Mouse (Mus musculus): ENCODE measurements at regions not wholly inside any gene's neighbourhood (a gene's known extent, or its start where the extent isn't known, plus 50 kb on each side); places are given as distances from the start of the nearest gene placed in this dataset.
A peak's percentile ranks its signal among the peaks of the same experiment; 100 is the strongest.

- no peak for DNase-seq
- intact Hi-C loops (cut with DNase I), result no loop called here
Measured at GRCm38 (mm10) chr3:41318232-41319131, 235.6 kb upstream of the Pgrmc2 start.

GRCm38 (mm10) chr3:41317170-41317569 is 234.3 kb upstream of the Pgrmc2 start:
- intact Hi-C loops (cut with DNase I), result no loop called here

GRCm38 (mm10) chr3:41312492-41312891 is 229.6 kb upstream of the Pgrmc2 start:
- DNase-seq, result no peak
- intact Hi-C loops (cut with DNase I), result no loop called here

More at GRCm38 (mm10) chr3:41317170-41317569, 234.3 kb upstream of the Pgrmc2 start:
- DNase-seq, result no peak

GRCm38 (mm10) chr3:41307400-41308028 is 224.7 kb upstream of the Pgrmc2 start:
- intact Hi-C loops (cut with DNase I), result no loop called here
- DNase-seq, result no peak

GRCm38 (mm10) chr3:41302805-41303204 is 220.0 kb upstream of the Pgrmc2 start:
- DNase-seq, result no peak
- intact Hi-C loops (cut with DNase I), result no loop called here

GRCm38 (mm10) chr3:41298776-41299175 is 215.9 kb upstream of the Pgrmc2 start:
- intact Hi-C loops (cut with DNase I), result no loop called here
- no peak for DNase-seq

- peak in 1 of 2 experiments; percentile 21 for DNase-seq
- intact Hi-C loops (cut with DNase I), result no loop called here
Measured at GRCm38 (mm10) chr3:41296152-41296809, 213.4 kb upstream of the Pgrmc2 start.

- DNase-seq, result peak; percentile 50 to 62
- intact Hi-C loops (cut with DNase I), result no loop called here
Measured at GRCm38 (mm10) chr3:41295150-41295549, 212.3 kb upstream of the Pgrmc2 start.

GRCm38 (mm10) chr3:41290535-41291307 is 207.9 kb upstream of the Pgrmc2 start:
- intact Hi-C loops (cut with DNase I), result loop anchor here (5.0 kb wide), 1 partner anchor 58 kb away; no protein-coding TSS in a partner anchor
- DNase-seq, result no peak

GRCm38 (mm10) chr3:41288735-41289134 is 205.9 kb upstream of the Pgrmc2 start:
- intact Hi-C loops (cut with DNase I), result no loop called here
- DNase-seq, result no peak

- no peak for DNase-seq
- intact Hi-C loops (cut with DNase I), result no loop called here
Measured at GRCm38 (mm10) chr3:41288066-41288465, 205.2 kb upstream of the Pgrmc2 start.

GRCm38 (mm10) chr3:41285336-41285735 is 202.5 kb upstream of the Pgrmc2 start:
- intact Hi-C loops (cut with DNase I), result no loop called here
- DNase-seq, result peak; percentile 14 to 42

- intact Hi-C loops (cut with DNase I), result no loop called here
- DNase-seq, result peak; percentile 31 to 53
Measured at GRCm38 (mm10) chr3:41284897-41285296, 202.1 kb upstream of the Pgrmc2 start.

GRCm38 (mm10) chr3:41282431-41283037 is 199.7 kb upstream of the Pgrmc2 start:
- intact Hi-C loops (cut with DNase I), result no loop called here
- peak; percentile 14 to 22 for DNase-seq

GRCm38 (mm10) chr3:41276096-41276495 is 193.2 kb upstream of the Pgrmc2 start:
- DNase-seq, result no peak
- intact Hi-C loops (cut with DNase I), result no loop called here

GRCm38 (mm10) chr3:41268516-41268915 is 185.7 kb upstream of the Pgrmc2 start:
- intact Hi-C loops (cut with DNase I), result no loop called here

GRCm38 (mm10) chr3:41266216-41266615 is 183.4 kb upstream of the Pgrmc2 start:
- no peak for DNase-seq
- intact Hi-C loops (cut with DNase I), result no loop called here

More at GRCm38 (mm10) chr3:41268516-41268915, 185.7 kb upstream of the Pgrmc2 start:
- DNase-seq, result no peak

- intact Hi-C loops (cut with DNase I), result no loop called here
Measured at GRCm38 (mm10) chr3:41265399-41265798, 182.6 kb upstream of the Pgrmc2 start.

GRCm38 (mm10) chr3:41258291-41258690 is 175.4 kb upstream of the Pgrmc2 start:
- peak in 1 of 2 experiments; percentile 8 for DNase-seq
- intact Hi-C loops (cut with DNase I), result no loop called here

More at GRCm38 (mm10) chr3:41265399-41265798, 182.6 kb upstream of the Pgrmc2 start:
- no peak for DNase-seq

GRCm38 (mm10) chr3:41244960-41245359 is 162.1 kb upstream of the Pgrmc2 start:
- DNase-seq, result no peak
- intact Hi-C loops (cut with DNase I), result no loop called here
